Mouse (Mus musculus): ENCODE data around the gene Smug1. TPM values are rescaled to one million over a fixed set of nuclear protein-coding genes. Genes with fewer than 3 reads are reported as not detected.

Gene Smug1
- total and polyA plus RNA-seq, 2 experiments from 2014 or later: 10.1 to 18.2 TPM

DNA sequence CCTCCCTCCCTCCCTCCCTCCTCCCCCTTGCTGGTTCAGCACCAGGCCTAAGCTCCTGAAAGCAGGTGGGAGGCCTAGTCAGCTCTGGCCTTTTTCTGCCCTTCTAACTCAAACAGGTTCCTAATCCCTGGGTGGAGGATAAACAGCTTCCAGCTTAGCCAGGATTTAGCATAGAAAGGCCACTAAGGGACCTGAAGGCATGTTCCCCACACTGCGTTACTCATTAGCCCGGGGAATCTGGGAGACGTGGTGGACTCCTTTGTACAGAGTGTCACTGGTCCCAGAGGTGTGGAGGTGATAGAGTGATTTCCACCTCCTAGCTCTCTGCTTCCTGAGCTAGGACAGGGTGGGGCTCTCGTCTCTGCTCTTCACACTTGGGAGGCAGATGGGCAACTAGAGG, 57.0 kb downstream of the Smug1 start:
- DNase-seq (ENCODE audit: low spot score): no peak
- no peaks in the 10 kb centered on the region for H3K4me1 ChIP-seq (ENCODE audit: control insufficient read depth, insufficient read depth)
- no peak overlapping the region for H3K4me2 ChIP-seq (ENCODE audit: low read depth, low read length)
- ATAC-seq (ENCODE audit: insufficient read depth, low read depth): no peak
- no peak overlapping the region for H3K4me3 ChIP-seq (ENCODE audit: low read depth, low read length)
- no peak overlapping the region for H3K27ac ChIP-seq (ENCODE audit: low read depth)
- H3K27me3 ChIP-seq (ENCODE audit: control insufficient read depth, insufficient read depth, low read length): peaks cover 85% of the 10 kb centered on the region
- 54% methylated on average over 4 of the region's 4 CpGs for WGBS
- no peak overlapping the region for H3K9ac ChIP-seq (replicated peaks; ENCODE audit: low read depth, low read length)
- TF ChIP-seq EP300 (IDR thresholded peaks at IDR 0.05; ENCODE audit: low read depth) (no peak), CTCF (IDR thresholded peaks at IDR 0.05; ENCODE audit: low read depth) (no peak)
- no peaks in the 10 kb centered on the region for H3K36me3 ChIP-seq (replicated peaks; ENCODE audit: control insufficient read depth, insufficient read depth, low read length)
- H3K9me3 ChIP-seq (replicated peaks; ENCODE audit: control insufficient read depth, low read length): no peaks in the 10 kb centered on the region

DNA sequence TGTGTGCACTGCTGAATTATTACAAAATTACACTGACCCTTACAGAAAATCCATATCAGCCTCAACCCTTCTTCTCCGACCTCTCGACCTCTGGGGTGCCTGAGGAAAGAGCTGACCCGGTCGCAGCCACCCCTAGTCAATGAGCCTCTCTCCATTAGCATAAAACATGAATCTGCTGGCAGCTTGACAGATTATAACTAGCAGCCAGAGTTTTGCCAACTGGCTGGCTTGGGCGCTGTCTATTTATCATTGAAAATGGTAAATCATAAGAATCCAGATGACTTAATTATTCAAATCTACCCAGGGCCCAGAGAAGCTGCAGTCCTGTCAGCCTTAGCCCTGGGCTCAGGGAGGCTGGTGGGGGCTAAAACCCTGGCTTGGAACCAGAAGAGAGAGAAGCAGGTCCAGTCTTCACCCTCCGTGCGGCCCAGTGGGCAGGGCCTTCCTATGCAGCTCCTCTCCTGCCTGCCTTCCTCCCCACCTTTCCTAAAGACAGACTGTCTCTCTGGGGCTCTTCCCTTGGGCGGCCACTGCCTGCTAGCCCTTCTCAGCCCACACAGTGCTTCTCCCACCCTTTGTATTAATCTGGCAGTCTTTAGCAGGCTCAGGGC, 58.7 kb downstream of the Smug1 start:
- 69% methylated on average over 8 of the region's 8 CpGs for WGBS

DNA sequence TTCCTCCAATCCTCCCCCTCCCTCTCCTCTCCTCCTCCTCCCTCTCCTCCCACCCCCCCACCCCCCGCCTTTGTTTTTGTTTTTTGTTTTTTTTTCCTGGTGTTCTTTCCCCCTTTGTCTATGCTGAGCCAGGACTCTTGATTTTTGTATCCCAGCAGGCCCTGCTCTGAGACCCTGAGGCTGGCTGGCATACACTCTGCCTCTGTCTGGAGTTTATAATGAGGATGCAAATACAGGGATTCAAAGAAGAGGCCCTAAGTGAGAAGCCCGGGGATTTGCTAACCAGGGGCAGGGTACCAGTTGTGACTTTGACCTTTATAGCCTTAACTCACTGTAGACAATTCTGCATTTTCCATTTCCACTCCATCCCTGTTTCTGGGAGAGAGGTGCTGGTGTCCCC, 60.7 kb downstream of the Smug1 start:
- DNase-seq (ENCODE audit: low spot score): no peak
- Histone ChIP-seq H3K4me2 (ENCODE audit: low read depth, low read length) (no peak overlapping the region), H3K9me3 (replicated peaks; ENCODE audit: control insufficient read depth, low read length) (no peaks in the 10 kb centered on the region), H3K4me1 (ENCODE audit: control insufficient read depth, insufficient read depth) (0 out of 2 replicates have a peak, but pooled peaks cover 2% of the 10 kb centered on the region), H3K36me3 (replicated peaks; ENCODE audit: control insufficient read depth, insufficient read depth, low read length) (no peaks in the 10 kb centered on the region), H3K27ac (ENCODE audit: low read depth) (no peak overlapping the region), H3K9ac (replicated peaks; ENCODE audit: low read depth, low read length) (no peak overlapping the region), H3K27me3 (ENCODE audit: control insufficient read depth, insufficient read depth, low read length) (peaks cover 91% of the 10 kb centered on the region), H3K4me3 (ENCODE audit: low read depth, low read length) (no peak overlapping the region)
- TF ChIP-seq CTCF (IDR thresholded peaks at IDR 0.05; ENCODE audit: low read depth) (no peak), EP300 (IDR thresholded peaks at IDR 0.05; ENCODE audit: low read depth) (no peak)
- ATAC-seq (ENCODE audit: insufficient read depth, low read depth): no peak
- WGBS: 2% methylated on average over 2 of the region's 2 CpGs

More for the DNA sequence above, 58.7 kb downstream of the Smug1 start:
- no peak overlapping the region for H3K4me3 ChIP-seq (ENCODE audit: low read depth, low read length)
- H3K27me3 ChIP-seq (ENCODE audit: control insufficient read depth, insufficient read depth, low read length): peaks cover 85% of the 10 kb centered on the region
- DNase-seq (ENCODE audit: low spot score) (no peak), ATAC-seq (ENCODE audit: insufficient read depth, low read depth) (no peak)
- no peaks in the 10 kb centered on the region for H3K9me3 ChIP-seq (replicated peaks; ENCODE audit: control insufficient read depth, low read length)
- no peak overlapping the region for H3K4me2 ChIP-seq (ENCODE audit: low read depth, low read length)
- no peak overlapping the region for H3K27ac ChIP-seq (ENCODE audit: low read depth)
- H3K4me1 ChIP-seq (ENCODE audit: control insufficient read depth, insufficient read depth): no peaks in the 10 kb centered on the region
- TF ChIP-seq EP300 (IDR thresholded peaks at IDR 0.05; ENCODE audit: low read depth) (no peak), CTCF (IDR thresholded peaks at IDR 0.05; ENCODE audit: low read depth) (no peak)
- no peaks in the 10 kb centered on the region for H3K36me3 ChIP-seq (replicated peaks; ENCODE audit: control insufficient read depth, insufficient read depth, low read length)
- H3K9ac ChIP-seq (replicated peaks; ENCODE audit: low read depth, low read length): no peak overlapping the region

Other genes with a start within 250 kb of the Smug1 start
- gene Hoxc13, start 246.0 kb downstream of the Smug1 start, total RNA-seq (2014; rRNA removed; ENCODE audit: low replicate concordance): not detected in 2 replicates
- not detected in 2 replicates for gene Hoxc13, start 246.0 kb downstream of the Smug1 start, polyA plus RNA-seq (2015; fragmentation: Nextera tagmentation; extraction: Ambion mirVana)
- not detected in 2 replicates for gene Hoxc12, start 230.3 kb downstream of the Smug1 start, total RNA-seq (2014; rRNA removed; ENCODE audit: low replicate concordance)
- gene Hoxc12, start 230.3 kb downstream of the Smug1 start, polyA plus RNA-seq (2015; fragmentation: Nextera tagmentation; extraction: Ambion mirVana): not detected in 2 replicates
- not detected in 2 replicates for gene Hoxc11, start 212.7 kb downstream of the Smug1 start, total RNA-seq (2014; rRNA removed; ENCODE audit: low replicate concordance)
- not detected in 2 replicates for gene Hoxc11, start 212.7 kb downstream of the Smug1 start, polyA plus RNA-seq (2015; fragmentation: Nextera tagmentation; extraction: Ambion mirVana)
- gene Hoxc10, start 200.3 kb downstream of the Smug1 start, total RNA-seq (2014; rRNA removed; ENCODE audit: low replicate concordance): not detected in 2 replicates
- not detected in 2 replicates for gene Hoxc10, start 200.3 kb downstream of the Smug1 start, polyA plus RNA-seq (2015; fragmentation: Nextera tagmentation; extraction: Ambion mirVana)
- 0.15 TPM in 1 of 2 replicates, not detected in the other for gene Hoxc5, start 199.6 kb downstream of the Smug1 start, total RNA-seq (2014; rRNA removed; ENCODE audit: low replicate concordance)
- not detected in 2 replicates for gene Hoxc5, start 199.6 kb downstream of the Smug1 start, polyA plus RNA-seq (2015; fragmentation: Nextera tagmentation; extraction: Ambion mirVana)
- not detected in 2 replicates for gene Hoxc9, start 190.7 kb downstream of the Smug1 start, total RNA-seq (2014; rRNA removed; ENCODE audit: low replicate concordance)
- not detected in 2 replicates for gene Hoxc9, start 190.7 kb downstream of the Smug1 start, polyA plus RNA-seq (2015; fragmentation: Nextera tagmentation; extraction: Ambion mirVana)
- gene Hoxc8, start 176.5 kb downstream of the Smug1 start, total RNA-seq (2014; rRNA removed; ENCODE audit: low replicate concordance): not detected in 2 replicates
- gene Hoxc8, start 176.5 kb downstream of the Smug1 start, polyA plus RNA-seq (2015; fragmentation: Nextera tagmentation; extraction: Ambion mirVana): not detected in 2 replicates
- gene Hoxc6, start 168.8 kb downstream of the Smug1 start, total RNA-seq (2014; rRNA removed; ENCODE audit: low replicate concordance): not detected in 2 replicates
- gene Hoxc6, start 168.8 kb downstream of the Smug1 start, polyA plus RNA-seq (2015; fragmentation: Nextera tagmentation; extraction: Ambion mirVana): 0.12 TPM in 1 of 2 replicates, not detected in the other
- not detected in 2 replicates for gene Hoxc4, start 148.2 kb downstream of the Smug1 start, total RNA-seq (2014; rRNA removed; ENCODE audit: low replicate concordance)
- 0.16 TPM in 1 of 2 replicates, not detected in the other for gene Hoxc4, start 148.2 kb downstream of the Smug1 start, polyA plus RNA-seq (2015; fragmentation: Nextera tagmentation; extraction: Ambion mirVana)
- 54.1 and 81.6 TPM in 2 replicates for gene Cbx5, start 72.7 kb upstream of the Smug1 start, total RNA-seq (2014; rRNA removed; ENCODE audit: low replicate concordance)
- 41.5 and 42.1 TPM in 2 replicates for gene Cbx5, start 72.7 kb upstream of the Smug1 start, polyA plus RNA-seq (2015; fragmentation: Nextera tagmentation; extraction: Ambion mirVana)
- gene Hnrnpa1, start 73.3 kb upstream of the Smug1 start, total RNA-seq (2014; rRNA removed; ENCODE audit: low replicate concordance): 37.0 and 88.5 TPM in 2 replicates
- 260 and 284 TPM in 2 replicates for gene Hnrnpa1, start 73.3 kb upstream of the Smug1 start, polyA plus RNA-seq (2015; fragmentation: Nextera tagmentation; extraction: Ambion mirVana)
- gene Nfe2, start 91.3 kb upstream of the Smug1 start, total RNA-seq (2014; rRNA removed; ENCODE audit: low replicate concordance): 1.9 and 2.5 TPM in 2 replicates
- 0.93 and 1.2 TPM in 2 replicates for gene Nfe2, start 91.3 kb upstream of the Smug1 start, polyA plus RNA-seq (2015; fragmentation: Nextera tagmentation; extraction: Ambion mirVana)
- 109 and 117 TPM in 2 replicates for gene Copz1, start 105.6 kb upstream of the Smug1 start, total RNA-seq (2014; rRNA removed; ENCODE audit: low replicate concordance)
- 124 TPM in 2 replicates for gene Copz1, start 105.6 kb upstream of the Smug1 start, polyA plus RNA-seq (2015; fragmentation: Nextera tagmentation; extraction: Ambion mirVana)
- gene Gpr84, start 143.5 kb upstream of the Smug1 start, total RNA-seq (2014; rRNA removed; ENCODE audit: low replicate concordance): not detected in 2 replicates
- 0.10 TPM in 1 of 2 replicates, not detected in the other for gene Gpr84, start 143.5 kb upstream of the Smug1 start, polyA plus RNA-seq (2015; fragmentation: Nextera tagmentation; extraction: Ambion mirVana)
- 5.4 and 7.9 TPM in 2 replicates for gene Zfp385a, start 173.0 kb upstream of the Smug1 start, total RNA-seq (2014; rRNA removed; ENCODE audit: low replicate concordance)
- 4.5 and 5.5 TPM in 2 replicates for gene Zfp385a, start 173.0 kb upstream of the Smug1 start, polyA plus RNA-seq (2015; fragmentation: Nextera tagmentation; extraction: Ambion mirVana)
- gene Itga5, start 199.7 kb upstream of the Smug1 start, total RNA-seq (2014; rRNA removed; ENCODE audit: low replicate concordance): 83.3 and 85.4 TPM in 2 replicates
- gene Itga5, start 199.7 kb upstream of the Smug1 start, polyA plus RNA-seq (2015; fragmentation: Nextera tagmentation; extraction: Ambion mirVana): 44.3 and 47.5 TPM in 2 replicates